Mouse (Mus musculus): ENCODE data around the gene Ccr9. TPM values are rescaled to one million over a fixed set of nuclear protein-coding genes. Genes with fewer than 3 reads are reported as not detected.
"Not testable (repeated sequence)": the region's sequence is repeated elsewhere in the genome, so short reads cannot be mapped to it uniquely, and the experiment has no call there.

Ccr9 gene
- total RNA-seq, 2 experiments from 2014 or later = 0.48 to 9.2 TPM

DNA sequence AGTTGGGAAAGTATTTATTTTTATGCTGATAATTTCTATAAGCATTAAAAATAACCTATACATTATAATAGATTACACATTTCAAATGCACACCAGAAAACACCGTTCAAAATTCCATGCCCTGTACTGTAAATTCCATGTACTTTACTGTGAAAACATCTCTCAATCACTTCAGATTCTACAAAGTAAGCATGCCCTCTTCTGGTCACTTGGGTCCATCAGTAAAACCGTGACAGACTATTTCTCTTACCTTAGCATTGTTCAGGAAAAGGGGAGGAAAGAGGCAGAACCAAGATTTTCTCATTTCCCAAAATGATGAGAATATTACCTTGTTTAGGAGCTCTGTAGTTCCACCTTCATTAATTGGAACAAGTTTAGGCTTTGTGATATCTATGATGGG, 31.0 kb downstream of the Ccr9 start:
- DNase-seq = no peak
- intact Hi-C loops (cut with DNase I) = no loop called here

GRCm38 (mm10) chr9:123713111-123713510, 34.9 kb downstream of the Ccr9 start:
- no peak for DNase-seq
- intact Hi-C loops (cut with DNase I) = no loop called here

DNA sequence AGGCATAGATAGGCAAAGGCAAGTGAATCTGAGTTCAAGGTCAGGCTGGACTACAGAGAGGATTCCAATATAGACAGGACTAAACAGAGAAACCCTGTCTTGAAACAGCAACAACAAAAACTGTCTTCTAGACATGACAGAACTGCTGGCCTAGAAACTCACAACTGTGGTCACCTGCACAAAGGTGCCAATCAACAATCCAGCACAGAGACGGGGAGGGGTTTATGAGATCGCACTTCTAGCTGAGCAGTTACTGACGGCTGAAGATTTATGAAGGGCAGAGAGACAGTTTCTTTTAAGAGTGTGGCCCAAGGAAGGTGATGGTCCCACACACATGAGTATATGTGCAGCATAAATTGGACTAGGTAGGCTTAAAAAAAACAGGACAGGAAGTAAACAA, 38.1 kb downstream of the Ccr9 start:
- intact Hi-C loops (cut with DNase I) = loop anchor here (2.0 to 5.0 kb wide), 2 partner anchors 80 to 131 kb away; no protein-coding TSS in a partner anchor
- no peak for DNase-seq

DNA sequence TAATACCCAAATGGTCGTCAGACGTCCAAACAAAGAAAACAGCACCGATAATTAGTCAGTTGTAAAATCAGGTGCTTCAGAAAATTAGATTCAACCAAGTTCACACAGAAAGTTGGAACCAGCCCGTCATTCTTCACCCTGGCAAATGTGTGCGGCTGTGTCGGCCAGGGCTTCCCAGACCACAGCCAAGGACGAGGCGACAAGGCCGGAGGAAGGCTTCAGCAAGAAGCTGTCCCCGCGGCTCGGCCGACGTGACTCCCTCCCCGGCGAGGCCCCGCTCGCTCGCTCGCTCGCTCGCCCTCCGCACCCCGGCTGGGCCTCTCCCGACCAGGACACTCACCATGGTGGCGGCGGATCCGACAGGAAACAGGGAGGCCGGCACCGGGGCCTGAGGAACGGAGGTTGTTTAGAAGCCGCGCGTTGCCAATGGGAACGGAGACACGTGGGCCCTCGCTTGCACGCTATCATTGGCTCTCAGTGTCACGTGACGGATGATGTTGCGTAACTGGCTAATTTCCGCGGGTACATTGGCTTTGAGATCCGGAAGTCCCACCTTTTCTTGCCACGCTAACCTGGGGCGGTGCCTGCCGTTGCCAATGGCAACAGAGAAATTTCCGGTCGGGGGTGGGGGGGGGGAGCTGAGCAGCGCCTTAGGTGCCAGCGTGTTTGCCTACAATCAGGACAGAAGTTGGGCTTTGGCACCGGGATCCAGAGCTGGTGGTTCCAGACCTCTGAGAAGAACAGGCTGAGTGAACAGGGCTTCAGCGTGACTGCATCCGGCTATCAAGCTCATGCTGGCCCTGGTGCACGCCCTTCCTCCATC, 39.2 kb downstream of the Ccr9 start, which contains the start of gene Lztfl1:
Lztfl1 (minus strand) TSS at position 512 of the 823 bp plus-strand sequence.
- peak; percentile 94 to 95 for DNase-seq
- intact Hi-C loops (cut with DNase I) = loop anchor here (2.0 to 5.0 kb wide), 2 partner anchors 79 to 130 kb away; no protein-coding TSS in a partner anchor

- intact Hi-C loops (cut with DNase I) = no loop called here
- no peak for DNase-seq
Observed at GRCm38 (mm10) chr9:123722737-123723493, 44.7 kb downstream of the Ccr9 start.

- no peak for DNase-seq
- intact Hi-C loops (cut with DNase I) = no loop called here
Observed at GRCm38 (mm10) chr9:123731271-123731670, 53.0 kb downstream of the Ccr9 start.

DNA sequence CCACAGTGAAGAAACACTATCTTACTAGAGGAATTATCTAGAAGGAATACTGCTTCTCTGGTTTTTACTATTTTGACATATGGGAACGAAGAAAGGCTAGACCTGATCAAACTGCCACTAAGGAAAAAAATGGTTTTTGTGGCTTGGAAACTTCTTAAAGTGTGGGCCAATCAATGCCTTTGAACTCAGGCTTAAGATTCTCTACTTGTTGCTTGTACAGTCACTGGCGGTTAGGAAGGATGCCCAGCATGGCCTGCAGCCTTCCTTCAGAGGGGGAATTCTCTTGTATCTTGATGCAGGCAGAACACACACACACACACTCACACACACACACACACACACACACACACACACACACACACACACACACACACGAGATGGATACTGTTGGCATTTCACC, 55.9 kb downstream of the Ccr9 start:
- no peak for DNase-seq
- intact Hi-C loops (cut with DNase I) = no loop called here

- intact Hi-C loops (cut with DNase I) = no loop called here
- no peak for DNase-seq
Observed at GRCm38 (mm10) chr9:123740799-123741198, 62.6 kb downstream of the Ccr9 start.

DNA sequence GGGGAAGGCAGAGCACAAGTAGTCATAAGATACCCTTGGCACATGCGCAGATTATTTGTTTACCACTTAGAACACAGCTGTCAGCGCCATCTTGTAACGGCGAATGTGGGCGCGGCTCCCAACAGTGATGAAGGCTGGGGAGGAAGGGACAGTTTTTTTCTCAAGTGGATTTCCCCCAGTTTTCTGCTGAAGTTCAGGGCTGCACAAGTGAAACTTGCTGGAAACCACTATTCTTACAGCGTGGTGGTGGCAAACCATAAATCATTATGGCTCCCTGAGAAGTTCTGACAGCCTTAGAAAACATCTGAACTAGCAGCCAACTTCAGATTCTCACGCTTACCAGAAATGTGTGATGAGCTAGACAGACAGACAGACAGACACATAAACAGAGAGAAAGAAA, 71.4 kb downstream of the Ccr9 start:
- DNase-seq; intact Hi-C loops (cut with DNase I): not testable (repeated sequence)

DNA sequence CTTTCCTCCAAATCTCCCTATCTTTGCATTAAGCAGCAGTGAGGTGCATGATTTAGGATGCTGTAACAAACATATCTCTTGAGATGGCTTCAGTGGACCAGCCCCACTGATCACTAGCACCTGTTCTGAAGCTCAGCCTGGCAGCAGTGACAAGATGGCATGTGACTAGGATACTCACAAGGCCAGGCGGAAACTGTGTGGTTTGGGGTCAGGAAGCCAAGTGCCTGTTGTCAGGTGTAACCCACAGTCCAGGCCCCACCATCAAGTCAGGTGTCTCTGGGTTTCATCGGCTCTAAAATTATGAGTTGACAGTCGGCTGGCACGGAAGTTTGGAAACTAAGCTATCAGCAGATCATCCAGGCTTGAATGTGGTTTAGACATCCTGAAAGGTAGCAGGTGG, 76.1 kb downstream of the Ccr9 start:
- intact Hi-C loops (cut with DNase I) = no loop called here
- DNase-seq = no peak

- no peak for DNase-seq
- intact Hi-C loops (cut with DNase I) = no loop called here
Observed at GRCm38 (mm10) chr9:123756752-123757151, 78.5 kb downstream of the Ccr9 start.

DNA sequence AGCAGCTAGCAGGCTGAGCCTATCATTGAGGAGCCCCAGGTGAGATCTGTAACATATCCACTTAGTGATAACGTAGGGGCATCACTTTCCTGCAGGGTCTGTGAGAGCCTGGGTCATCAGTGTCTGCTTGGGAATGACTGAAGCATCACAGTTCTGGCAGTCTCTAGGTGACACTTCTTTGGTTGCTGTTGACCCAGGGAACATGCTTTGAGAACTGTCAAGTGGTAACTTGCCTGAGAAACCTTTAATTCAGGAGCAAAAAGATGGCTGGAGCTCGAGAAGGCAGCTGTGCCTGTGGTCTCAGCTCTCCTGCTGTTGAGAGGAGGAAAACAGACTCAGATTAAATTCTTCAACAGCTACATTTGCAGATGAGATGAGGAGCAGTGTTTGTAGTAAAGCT, 79.1 kb downstream of the Ccr9 start:
- intact Hi-C loops (cut with DNase I) = no loop called here
- DNase-seq = no peak

GRCm38 (mm10) chr9:123758156-123758555, 79.9 kb downstream of the Ccr9 start:
- DNase-seq = no peak
- intact Hi-C loops (cut with DNase I) = no loop called here

- intact Hi-C loops (cut with DNase I) = no loop called here
- DNase-seq = no peak
Observed at GRCm38 (mm10) chr9:123758645-123759044, 80.4 kb downstream of the Ccr9 start.

- intact Hi-C loops (cut with DNase I) = no loop called here
- no peak for DNase-seq
Observed at GRCm38 (mm10) chr9:123760806-123761205, 82.6 kb downstream of the Ccr9 start.

DNA sequence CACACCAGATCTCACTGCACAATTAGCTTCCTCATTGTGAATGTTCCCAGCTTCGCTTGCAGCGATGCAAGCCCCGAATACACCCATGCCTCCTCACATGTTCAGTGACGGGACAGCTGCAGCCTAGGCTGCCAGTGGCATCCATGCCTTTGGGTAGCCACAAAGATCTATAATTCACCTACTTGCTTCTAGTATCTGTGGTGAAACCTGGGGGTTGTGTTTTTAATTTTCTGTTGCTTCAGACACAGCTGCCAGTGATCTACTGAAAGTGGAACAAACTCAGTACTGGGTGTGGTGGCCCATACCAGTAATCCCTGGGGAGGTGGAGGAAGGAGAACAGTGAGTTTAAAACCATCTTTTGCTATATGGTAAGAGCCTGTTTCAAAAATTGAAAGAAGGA, 84.6 kb downstream of the Ccr9 start:
- intact Hi-C loops (cut with DNase I) = no loop called here

GRCm38 (mm10) chr9:123763771-123764170, 85.5 kb downstream of the Ccr9 start:
- intact Hi-C loops (cut with DNase I) = no loop called here
- no peak for DNase-seq

More for the DNA sequence above, 84.6 kb downstream of the Ccr9 start:
- peak in 1 of 2 experiments; percentile 12 for DNase-seq

DNA sequence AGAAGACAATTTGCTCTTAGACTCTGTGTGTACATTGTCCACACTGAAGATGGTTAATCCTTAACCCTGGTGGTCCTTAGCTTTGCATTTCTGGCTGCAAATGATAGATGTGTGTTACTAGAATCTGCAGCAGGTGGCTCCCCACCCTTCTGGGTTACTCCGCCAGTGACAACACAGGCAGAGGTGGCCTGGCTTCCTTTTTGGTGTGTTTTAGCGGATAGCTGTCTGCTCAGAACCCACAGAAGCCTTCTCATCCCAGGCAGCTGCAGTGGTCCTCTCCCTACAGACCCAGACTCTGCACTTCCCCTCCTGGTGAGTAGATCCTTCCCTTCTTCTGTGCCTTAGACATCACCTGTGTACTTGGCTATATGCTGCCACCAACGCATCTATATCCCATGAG, 88.8 kb downstream of the Ccr9 start:
- DNase-seq = no peak
- intact Hi-C loops (cut with DNase I) = no loop called here

DNA sequence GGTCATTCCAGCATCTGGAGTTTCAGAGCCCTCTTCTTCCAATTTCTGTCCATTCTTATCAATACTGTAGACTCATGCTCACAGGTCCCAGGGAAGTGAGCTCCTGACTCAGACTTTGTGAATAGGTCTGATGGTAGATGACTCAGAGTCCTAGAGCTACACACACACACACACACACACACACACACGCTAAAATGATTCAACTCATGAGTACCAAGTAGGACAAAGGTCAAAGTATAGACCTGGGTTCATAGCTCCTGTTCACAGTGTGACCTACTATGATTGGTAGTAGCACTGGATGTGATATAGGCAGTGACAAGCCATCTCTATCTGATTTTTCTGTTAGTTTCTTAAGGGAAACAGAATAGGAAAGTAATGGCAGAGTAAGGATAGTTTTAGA, 90.2 kb downstream of the Ccr9 start:
- no peak for DNase-seq
- intact Hi-C loops (cut with DNase I) = no loop called here

DNA sequence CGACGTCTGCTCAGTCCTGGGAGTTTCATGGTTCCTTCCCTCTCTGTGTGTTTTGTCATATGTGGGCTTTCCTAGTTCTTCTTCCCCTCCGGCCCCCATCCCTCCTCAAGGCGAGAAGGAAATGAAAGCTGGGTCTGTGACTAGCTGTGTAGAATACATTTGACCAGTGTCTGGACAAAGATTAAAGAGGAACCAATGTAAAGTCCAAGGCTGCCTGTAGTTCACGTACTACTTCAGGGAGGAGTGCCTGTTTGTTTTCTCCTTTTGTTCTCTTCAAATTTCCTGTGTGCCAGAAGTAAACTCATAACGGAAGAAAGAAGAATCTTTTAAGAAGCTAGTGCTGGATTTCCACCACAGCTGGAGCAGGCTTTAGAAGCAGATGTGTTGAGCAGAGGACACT, 91.3 kb downstream of the Ccr9 start:
- DNase-seq = no peak
- intact Hi-C loops (cut with DNase I) = no loop called here

GRCm38 (mm10) chr9:123773299-123773698, 95.1 kb downstream of the Ccr9 start:
- intact Hi-C loops (cut with DNase I) = not testable (repeated sequence)

More at GRCm38 (mm10) chr9:123773299-123773698, 95.1 kb downstream of the Ccr9 start:
- DNase-seq = not testable (repeated sequence)
